Mouse (Mus musculus) spleen, adult 2 months (tissue): ENCODE measurements around the gene Alcam.

Experiments used
- CTCF ChIP-seq: fragments of 200-500 bp; IDR thresholded peaks from 2 replicates; pipeline ENCODE4 v1.5.1; 2011; ENCODE audit warnings: mild to moderate bottlenecking, inconsistent platforms; ENCODE audit not compliant: insufficient read depth, insufficient read length, insufficient replicate concordance; ENCODE audit errors: extremely low read depth
- POLR2A ChIP-seq: fragments of 200-500 bp; IDR thresholded peaks from 2 replicates; pipeline ENCODE4 v1.6.1; 2011; ENCODE audit warnings: low read depth, low read length, inconsistent platforms

- TF ChIP-seq CTCF (no peak), POLR2A (no peak)
Observed at GRCm38 (mm10) chr16:52472635-52473034, 18.8 kb upstream of the Alcam start.
